Mouse (Mus musculus): ENCODE results near the gene Slc25a40.

Gene Slc25a40

DNA sequence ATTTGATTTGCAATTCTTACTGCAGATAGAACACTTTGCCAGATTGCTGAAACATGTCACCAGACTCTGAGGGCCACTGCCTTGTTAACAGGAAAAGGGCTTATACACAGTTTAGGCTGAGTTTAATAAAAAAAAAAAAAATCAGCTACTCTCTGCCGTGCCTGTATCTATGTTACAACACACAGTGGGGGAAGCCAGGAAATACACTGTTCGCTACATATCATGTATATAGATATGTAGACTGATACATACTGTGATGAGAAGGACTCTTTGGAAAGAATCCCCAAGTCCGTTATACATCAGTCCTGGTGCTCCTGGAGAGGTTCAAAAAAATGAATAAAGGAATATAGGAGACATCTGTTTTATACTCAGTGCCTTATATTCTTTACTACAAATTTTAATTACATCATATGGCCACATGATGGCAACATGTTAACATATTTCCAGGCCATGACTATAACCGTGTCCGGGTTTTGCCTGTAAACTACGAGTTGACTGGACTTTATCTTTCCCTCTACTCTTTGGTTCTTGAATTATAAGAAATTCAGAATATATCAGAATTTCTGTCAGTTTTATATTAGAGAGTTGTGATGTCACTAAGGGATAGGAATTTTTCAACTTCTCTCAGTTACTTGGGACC, 66.9 kb downstream of the Slc25a40 start:
- peak; percentile 30 for DNase-seq (ENCODE audit: low read depth, low spot score)

DNA sequence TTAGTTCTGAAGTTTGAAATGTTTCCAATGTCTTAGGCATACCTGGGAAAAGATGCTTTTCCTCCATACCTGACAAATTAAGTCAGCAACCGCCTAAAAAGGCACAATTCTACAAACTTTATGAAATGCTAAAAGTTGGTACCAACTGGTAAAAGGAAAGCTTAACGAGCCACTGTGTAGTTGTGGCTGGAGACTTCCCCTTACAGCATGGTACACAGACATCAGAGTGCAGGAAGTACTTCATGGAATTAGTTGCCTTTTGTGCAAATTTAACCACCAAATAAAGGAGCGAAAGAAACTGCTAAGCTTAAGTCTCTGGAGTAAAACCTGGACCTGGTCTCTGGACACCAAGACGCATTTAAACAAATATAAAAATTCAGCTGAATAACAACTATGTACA, 69.1 kb downstream of the Slc25a40 start:
- no peak for DNase-seq (ENCODE audit: low read depth, low spot score)
